Mouse (Mus musculus): Measurements from ENCODE around the gene Zfyve27. TPM values are rescaled to one million over a fixed set of nuclear protein-coding genes. Genes with fewer than 3 reads are reported as not detected.

The Zfyve27 gene
- polyA plus RNA-seq, 1 experiment = 25.0 TPM

DNA sequence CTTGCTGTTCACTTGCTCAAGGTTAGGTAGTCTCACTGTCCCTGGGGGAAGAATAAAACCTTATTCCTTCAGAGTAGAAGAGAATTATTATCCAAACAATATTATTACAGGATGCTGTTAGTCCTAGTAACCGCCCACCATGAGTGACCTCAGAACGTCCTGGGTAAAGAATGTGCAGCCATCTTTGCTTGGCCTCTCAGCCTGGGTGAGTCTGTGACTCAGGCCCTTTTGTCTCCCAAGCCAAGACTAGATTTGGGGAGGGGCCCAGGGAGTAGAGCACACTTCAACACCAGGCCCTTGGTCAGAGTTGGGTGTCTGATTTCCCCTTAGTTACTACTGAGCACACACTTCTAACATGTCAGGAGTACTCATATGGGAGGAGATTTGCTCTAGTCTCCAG, 50.9 kb downstream of the Zfyve27 start:
- H3K9ac ChIP-seq (ENCODE audit: low read depth, poor library complexity, severe bottlenecking) = no peak overlapping the region
- no peak overlapping the region for H3K4me3 ChIP-seq (ENCODE audit: low read depth, low read length)
- H3K27ac ChIP-seq (ENCODE audit: insufficient read depth, low read length) = no peak overlapping the region
- no peaks in the 10 kb centered on the region for H3K27me3 ChIP-seq (ENCODE audit: control insufficient read depth, insufficient read depth, low read length, poor library complexity, severe bottlenecking)
- TF ChIP-seq POLR2A (IDR thresholded peaks at IDR 0.05; ENCODE audit: insufficient read depth, low read length) (no peak), CTCF (IDR thresholded peaks at IDR 0.05; ENCODE audit: low read depth, low read length) (no peak), EP300 (IDR thresholded peaks at IDR 0.05; ENCODE audit: insufficient read depth, low read depth, low read length) (no peak)
- no peaks in the 10 kb centered on the region for H3K9me3 ChIP-seq (replicated peaks; ENCODE audit: control insufficient read depth, insufficient read depth, low read length, poor library complexity, severe bottlenecking)
- H3K4me1 ChIP-seq (ENCODE audit: control insufficient read depth, insufficient read depth, low read length) = no peaks in the 10 kb centered on the region
- H3K36me3 ChIP-seq (ENCODE audit: control insufficient read depth, insufficient read depth, low read length, poor library complexity, severe bottlenecking) = no peaks in the 10 kb centered on the region

DNA sequence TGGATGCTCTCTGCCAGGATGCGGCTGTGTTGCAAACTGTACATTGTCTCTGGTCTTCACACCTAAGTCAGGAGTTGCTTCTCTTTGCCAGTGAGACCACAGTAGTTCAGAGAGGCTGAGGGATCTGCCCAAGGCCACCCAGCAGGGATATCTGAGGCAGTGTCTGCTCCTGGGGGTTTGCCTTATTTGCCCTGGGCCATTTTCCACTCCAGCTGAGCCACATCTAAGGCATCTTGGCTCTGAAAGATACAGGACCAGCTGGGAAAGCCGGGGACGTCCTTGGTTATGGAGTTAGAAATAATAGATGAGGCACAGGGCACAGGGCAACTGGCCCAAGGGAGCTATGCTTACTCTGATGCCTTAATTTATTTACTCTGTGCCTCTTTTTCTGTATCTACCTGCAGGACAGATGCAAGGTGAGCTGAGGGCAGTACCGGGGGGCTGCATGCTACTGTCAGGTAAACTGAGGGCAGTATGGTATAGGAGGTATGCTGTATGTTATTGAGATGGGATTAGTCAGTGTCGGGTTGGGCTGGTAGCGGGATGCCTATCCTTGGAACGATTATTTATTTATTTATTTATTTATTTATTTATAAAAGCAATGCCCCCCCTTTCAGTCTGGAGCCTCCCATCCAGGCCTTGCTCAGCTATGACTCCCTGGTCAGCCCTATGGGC, 53.1 kb downstream of the Zfyve27 start:
- no peaks in the 10 kb centered on the region for H3K9me3 ChIP-seq (replicated peaks; ENCODE audit: control insufficient read depth, insufficient read depth, low read length, poor library complexity, severe bottlenecking)
- TF ChIP-seq POLR2A (IDR thresholded peaks at IDR 0.05; ENCODE audit: insufficient read depth, low read length) (no peak), CTCF (IDR thresholded peaks at IDR 0.05; ENCODE audit: low read depth, low read length) (no peak), EP300 (IDR thresholded peaks at IDR 0.05; ENCODE audit: insufficient read depth, low read depth, low read length) (no peak)
- H3K4me3 ChIP-seq (ENCODE audit: low read depth, low read length) = no peak overlapping the region
- no peak overlapping the region for H3K27ac ChIP-seq (ENCODE audit: insufficient read depth, low read length)
- no peaks in the 10 kb centered on the region for H3K27me3 ChIP-seq (ENCODE audit: control insufficient read depth, insufficient read depth, low read length, poor library complexity, severe bottlenecking)
- no peak overlapping the region for H3K9ac ChIP-seq (ENCODE audit: low read depth, poor library complexity, severe bottlenecking)
- no peaks in the 10 kb centered on the region for H3K36me3 ChIP-seq (ENCODE audit: control insufficient read depth, insufficient read depth, low read length, poor library complexity, severe bottlenecking)
- no peaks in the 10 kb centered on the region for H3K4me1 ChIP-seq (ENCODE audit: control insufficient read depth, insufficient read depth, low read length)

DNA sequence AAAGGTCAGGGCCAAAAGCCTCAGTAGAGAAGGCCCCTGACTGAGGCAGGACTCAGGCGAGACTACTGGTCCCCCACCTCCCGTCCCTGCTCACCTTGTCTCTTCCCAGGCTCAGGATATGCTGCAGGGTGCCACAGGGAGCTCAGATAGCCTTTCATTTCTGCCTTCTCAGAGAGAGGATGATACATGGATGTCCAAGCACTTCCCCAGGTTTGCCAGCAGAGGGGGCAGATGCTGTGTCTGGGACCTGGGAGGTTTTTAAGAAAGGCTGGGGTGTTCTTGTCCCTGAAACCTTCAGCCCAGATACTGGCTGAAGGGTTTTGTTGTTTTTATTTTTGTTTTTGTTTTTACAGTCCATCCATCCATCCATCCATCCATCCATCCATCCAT, 53.6 kb downstream of the Zfyve27 start:
- H3K4me3 ChIP-seq (ENCODE audit: low read depth, low read length) = no peak overlapping the region
- no peak for TF ChIP-seq POLR2A (IDR thresholded peaks at IDR 0.05; ENCODE audit: insufficient read depth, low read length)
- peak; percentile 78 for TF ChIP-seq CTCF (IDR thresholded peaks at IDR 0.05; ENCODE audit: low read depth, low read length)
- no peak for TF ChIP-seq EP300 (IDR thresholded peaks at IDR 0.05; ENCODE audit: insufficient read depth, low read depth, low read length)
- H3K9me3 ChIP-seq (replicated peaks; ENCODE audit: control insufficient read depth, insufficient read depth, low read length, poor library complexity, severe bottlenecking) = no peaks in the 10 kb centered on the region

DNA sequence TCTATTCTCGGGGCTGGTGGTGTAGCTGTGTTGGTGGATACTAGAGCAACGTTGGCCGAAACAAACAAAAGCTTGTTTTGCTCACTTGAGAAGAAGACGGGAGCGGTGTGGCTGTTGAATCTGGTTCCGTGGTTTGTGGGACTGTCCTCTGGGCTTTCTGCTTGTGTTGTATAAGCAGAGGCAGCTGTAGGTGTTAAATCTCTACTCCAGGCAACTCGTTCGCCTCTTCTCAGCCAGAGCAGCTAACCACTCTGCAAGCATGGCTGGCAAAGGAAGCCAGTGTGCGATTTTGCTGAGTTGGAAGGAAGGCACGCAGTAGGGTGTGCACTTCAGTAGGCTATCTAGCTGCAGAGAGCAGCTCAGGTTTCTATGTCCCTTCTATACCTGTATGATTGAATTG, 62.7 kb downstream of the Zfyve27 start:
- no peaks in the 10 kb centered on the region for H3K36me3 ChIP-seq (ENCODE audit: control insufficient read depth, insufficient read depth, low read length, poor library complexity, severe bottlenecking)
- no peaks in the 10 kb centered on the region for H3K27me3 ChIP-seq (ENCODE audit: control insufficient read depth, insufficient read depth, low read length, poor library complexity, severe bottlenecking)
- H3K9ac ChIP-seq (ENCODE audit: low read depth, poor library complexity, severe bottlenecking) = no peak overlapping the region
- no peak overlapping the region for H3K4me3 ChIP-seq (ENCODE audit: low read depth, low read length)
- H3K4me1 ChIP-seq (ENCODE audit: control insufficient read depth, insufficient read depth, low read length) = peaks cover 2% of the 10 kb centered on the region
- TF ChIP-seq CTCF (IDR thresholded peaks at IDR 0.05; ENCODE audit: low read depth, low read length) (no peak), EP300 (IDR thresholded peaks at IDR 0.05; ENCODE audit: insufficient read depth, low read depth, low read length) (no peak), POLR2A (IDR thresholded peaks at IDR 0.05; ENCODE audit: insufficient read depth, low read length) (no peak)
- no peak overlapping the region for H3K27ac ChIP-seq (ENCODE audit: insufficient read depth, low read length)
- no peaks in the 10 kb centered on the region for H3K9me3 ChIP-seq (replicated peaks; ENCODE audit: control insufficient read depth, insufficient read depth, low read length, poor library complexity, severe bottlenecking)

More for the DNA sequence above, 53.6 kb downstream of the Zfyve27 start:
- Histone ChIP-seq H3K9ac (ENCODE audit: low read depth, poor library complexity, severe bottlenecking) (no peak overlapping the region), H3K4me1 (ENCODE audit: control insufficient read depth, insufficient read depth, low read length) (no peaks in the 10 kb centered on the region), H3K27ac (ENCODE audit: insufficient read depth, low read length) (no peak overlapping the region), H3K36me3 (ENCODE audit: control insufficient read depth, insufficient read depth, low read length, poor library complexity, severe bottlenecking) (no peaks in the 10 kb centered on the region), H3K27me3 (ENCODE audit: control insufficient read depth, insufficient read depth, low read length, poor library complexity, severe bottlenecking) (no peaks in the 10 kb centered on the region)

DNA sequence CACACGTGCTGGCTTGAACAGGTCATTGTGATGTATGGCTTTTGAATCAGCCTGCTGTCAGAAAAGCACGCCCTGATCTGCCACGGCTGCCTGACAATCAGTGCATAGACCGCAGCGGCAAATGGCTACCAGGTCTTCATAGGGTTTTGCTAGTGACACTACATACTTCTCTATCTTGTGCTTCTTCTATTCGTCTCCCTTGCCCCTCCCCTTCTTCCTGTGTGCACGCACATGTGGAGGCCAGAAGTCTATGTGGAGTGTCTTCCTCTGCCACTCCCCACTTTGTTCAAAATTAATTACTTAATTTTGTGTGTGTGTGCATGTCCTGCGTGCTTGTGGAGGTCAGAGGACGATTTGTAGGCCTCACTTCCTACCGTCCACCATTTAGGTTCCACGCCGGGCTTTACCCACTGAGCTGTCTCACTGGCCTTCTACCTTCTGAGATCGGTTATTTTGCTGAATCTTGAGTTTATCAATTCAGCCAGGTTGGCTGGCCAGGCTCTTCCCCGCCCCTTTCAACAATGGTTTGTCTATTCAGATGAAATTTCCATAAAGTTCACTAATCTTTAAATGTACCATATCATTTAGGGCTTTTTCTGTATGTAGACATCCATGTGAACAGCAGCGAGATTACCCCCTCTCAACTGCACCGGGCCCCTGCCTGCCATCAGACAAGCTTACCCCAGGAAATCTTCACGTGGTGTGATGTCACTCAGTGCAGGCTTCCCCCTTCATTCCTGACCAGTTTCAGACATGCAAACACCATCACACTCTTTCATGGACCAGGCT, 65.9 kb downstream of the Zfyve27 start:
- peaks cover 2% of the 10 kb centered on the region for H3K4me1 ChIP-seq (ENCODE audit: control insufficient read depth, insufficient read depth, low read length)
- no peaks in the 10 kb centered on the region for H3K9me3 ChIP-seq (replicated peaks; ENCODE audit: control insufficient read depth, insufficient read depth, low read length, poor library complexity, severe bottlenecking)
- no peak overlapping the region for H3K9ac ChIP-seq (ENCODE audit: low read depth, poor library complexity, severe bottlenecking)
- no peak overlapping the region for H3K27ac ChIP-seq (ENCODE audit: insufficient read depth, low read length)
- TF ChIP-seq EP300 (IDR thresholded peaks at IDR 0.05; ENCODE audit: insufficient read depth, low read depth, low read length) = no peak
- TF ChIP-seq CTCF (IDR thresholded peaks at IDR 0.05; ENCODE audit: low read depth, low read length) = no peak
- no peak for TF ChIP-seq POLR2A (IDR thresholded peaks at IDR 0.05; ENCODE audit: insufficient read depth, low read length)
- no peaks in the 10 kb centered on the region for H3K36me3 ChIP-seq (ENCODE audit: control insufficient read depth, insufficient read depth, low read length, poor library complexity, severe bottlenecking)
- no peak overlapping the region for H3K4me3 ChIP-seq (ENCODE audit: low read depth, low read length)
- no peaks in the 10 kb centered on the region for H3K27me3 ChIP-seq (ENCODE audit: control insufficient read depth, insufficient read depth, low read length, poor library complexity, severe bottlenecking)

DNA sequence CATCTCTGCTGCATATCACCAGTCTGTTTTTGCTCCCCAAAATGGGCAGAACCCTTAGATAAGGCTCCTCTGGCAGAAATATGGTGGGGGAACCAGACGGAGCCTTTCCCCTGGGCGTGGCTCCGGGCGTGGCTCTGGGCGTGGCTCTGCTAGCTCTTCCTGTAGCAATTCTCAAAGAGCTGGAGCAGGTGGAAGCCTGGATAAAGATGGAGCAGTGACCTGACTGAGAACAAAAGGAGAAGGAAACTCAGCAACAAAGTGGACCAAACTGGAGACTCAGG, 66.5 kb downstream of the Zfyve27 start:
- Histone ChIP-seq H3K27me3 (ENCODE audit: control insufficient read depth, insufficient read depth, low read length, poor library complexity, severe bottlenecking) (no peaks in the 10 kb centered on the region), H3K36me3 (ENCODE audit: control insufficient read depth, insufficient read depth, low read length, poor library complexity, severe bottlenecking) (no peaks in the 10 kb centered on the region), H3K9me3 (replicated peaks; ENCODE audit: control insufficient read depth, insufficient read depth, low read length, poor library complexity, severe bottlenecking) (no peaks in the 10 kb centered on the region), H3K4me3 (ENCODE audit: low read depth, low read length) (no peak overlapping the region), H3K9ac (ENCODE audit: low read depth, poor library complexity, severe bottlenecking) (no peak overlapping the region), H3K4me1 (ENCODE audit: control insufficient read depth, insufficient read depth, low read length) (peaks cover 2% of the 10 kb centered on the region), H3K27ac (ENCODE audit: insufficient read depth, low read length) (no peak overlapping the region)
- no peak for TF ChIP-seq POLR2A (IDR thresholded peaks at IDR 0.05; ENCODE audit: insufficient read depth, low read length)
- TF ChIP-seq CTCF (IDR thresholded peaks at IDR 0.05; ENCODE audit: low read depth, low read length) = no peak
- TF ChIP-seq EP300 (IDR thresholded peaks at IDR 0.05; ENCODE audit: insufficient read depth, low read depth, low read length) = no peak
